Mouse (Mus musculus): ENCODE measurements around the gene Gcg.

GRCm38 (mm10) chr2:62450364-62450763 is 33.1 kb downstream of the Gcg start:
- TF ChIP-seq MAX (IDR thresholded peaks at IDR 0.05; ENCODE audit: low read depth) (no peak), POLR2A (IDR thresholded peaks at IDR 0.05; ENCODE audit: insufficient read length, low read depth) (no peak), E2F4 (IDR thresholded peaks at IDR 0.05; ENCODE audit: insufficient read depth) (no peak), SRF (IDR thresholded peaks at IDR 0.05; ENCODE audit: control insufficient read depth, insufficient read length, low read depth) (no peak), USF1 (IDR thresholded peaks at IDR 0.05; ENCODE audit: low read depth) (no peak), CEBPB (IDR thresholded peaks at IDR 0.05; ENCODE audit: insufficient read depth, poor library complexity, severe bottlenecking) (peak; percentile 56; the same call in 1 of the 2 replicates), MYOD1 (IDR thresholded peaks at IDR 0.05; ENCODE audit: control insufficient read depth in 1 of 3, insufficient read length in 2 of 3, low read depth in 2 of 3) (peak in 2 of 3 experiments; percentile 50 to 86), MYOG (IDR thresholded peaks at IDR 0.05; ENCODE audit: control insufficient read depth in 1 of 3, insufficient read depth in 1 of 3, insufficient read length in 2 of 3, low read depth in 2 of 3) (peak in 2 of 3 experiments; percentile 72 to 86), TCF12 (IDR thresholded peaks at IDR 0.05; ENCODE audit: insufficient read depth, poor library complexity, severe bottlenecking) (peak; percentile 57)

All from myocyte (in vitro differentiated cells).